In the genomic region with DNA sequence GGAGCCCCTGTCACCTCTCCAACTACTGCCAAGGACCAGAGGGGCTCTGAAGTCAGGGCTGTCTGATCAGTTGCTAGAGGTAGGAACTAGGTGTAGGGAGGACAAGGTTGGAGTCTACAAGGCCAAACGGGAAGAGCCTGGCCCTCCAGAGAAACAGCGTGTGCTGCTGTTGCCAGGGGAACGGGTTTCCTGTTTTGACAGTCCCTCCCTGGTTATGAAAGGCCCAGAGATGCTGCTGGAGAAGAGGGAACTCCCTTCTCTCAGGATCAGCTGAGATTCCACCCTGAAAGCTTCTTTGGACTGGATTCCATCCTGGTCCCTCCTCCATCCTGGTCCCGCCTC, we compare ENCODE assay signal across 8 mouse cellular contexts. TPM values are rescaled to one million over a fixed set of nuclear protein-coding genes. Genes with fewer than 3 reads are reported as not detected.
A peak's percentile ranks its signal among the peaks of the same experiment; 100 is the strongest.
DNase-seq lines count a peak whose midpoint lies in the region; ATAC-seq lines count a peak whose summit lies in the region.

No protein-coding gene starts in this region.

- no peak overlapping the region for H3K9ac ChIP-seq in hindbrain, embryonic 12.5 days
- H3K9ac ChIP-seq in hindbrain, embryonic 14.5 days, result no peak overlapping the region
- H3K9ac ChIP-seq in embryonic facial prominence, embryonic 15.5 days, result no peak overlapping the region
- no peak overlapping the region for H3K9ac ChIP-seq in heart, embryonic 16.5 days (ENCODE audit: low read length)
- no peak overlapping the region for H3K9ac ChIP-seq in liver, embryonic 12.5 days

- H3K9me3 ChIP-seq in hindbrain, embryonic 12.5 days (replicated peaks), result no peaks in the 10 kb centered on the region
- no peaks in the 10 kb centered on the region for H3K9me3 ChIP-seq in hindbrain, embryonic 14.5 days (ENCODE audit: control insufficient read depth, low read length)
- H3K9me3 ChIP-seq in embryonic facial prominence, embryonic 15.5 days (replicated peaks), result no peaks in the 10 kb centered on the region
- H3K9me3 ChIP-seq in heart, embryonic 16.5 days (replicated peaks; ENCODE audit: control insufficient read depth, low read length), result no peaks in the 10 kb centered on the region
- no peaks in the 10 kb centered on the region for H3K9me3 ChIP-seq in liver, embryonic 12.5 days (replicated peaks)

- no peak overlapping the region for H3K4me3 ChIP-seq in hindbrain, embryonic 12.5 days
- no peak overlapping the region for H3K4me3 ChIP-seq in hindbrain, embryonic 14.5 days (replicated peaks; ENCODE audit: low read length)
- H3K4me3 ChIP-seq in embryonic facial prominence, embryonic 15.5 days (replicated peaks), result no peak overlapping the region
- H3K4me3 ChIP-seq in heart, embryonic 16.5 days (ENCODE audit: low read length), result no peak overlapping the region
- no peak overlapping the region for H3K4me3 ChIP-seq in liver, embryonic 12.5 days

- DNase-seq in hindbrain, embryonic 14.5 days (ENCODE audit: low spot score), result no peak
- peak; percentile 62 to 75 for DNase-seq in left cerebral cortex, postnatal 14 days (ENCODE audit: low spot score in 2 of 2)
- DNase-seq in skeletal muscle tissue, adult 2 months (ENCODE audit: low read depth, low spot score), result peak; percentile 80
- no peak for DNase-seq in natural killer cell, adult 2 months (ENCODE audit: low spot score in 2 of 2)

- H3K27ac ChIP-seq in hindbrain, embryonic 12.5 days, result 0 out of 2 replicates have a peak overlapping the region, but pooled peaks have one; percentile 30
- H3K27ac ChIP-seq in hindbrain, embryonic 14.5 days, result no peak overlapping the region
- peak overlapping the region; percentile 48 for H3K27ac ChIP-seq in embryonic facial prominence, embryonic 15.5 days (replicated peaks)
- H3K27ac ChIP-seq in heart, embryonic 16.5 days (ENCODE audit: low read length), result peak overlapping the region; percentile 60
- no peak overlapping the region for H3K27ac ChIP-seq in liver, embryonic 12.5 days

- peaks cover 32% of the 10 kb centered on the region; the same call in 1 of the 2 replicates for H3K36me3 ChIP-seq in hindbrain, embryonic 12.5 days
- H3K36me3 ChIP-seq in hindbrain, embryonic 14.5 days (replicated peaks; ENCODE audit: control insufficient read depth, insufficient read depth), result peaks cover 59% of the 10 kb centered on the region
- peaks cover 32% of the 10 kb centered on the region for H3K36me3 ChIP-seq in embryonic facial prominence, embryonic 15.5 days
- peaks cover 14% of the 10 kb centered on the region; the same call in 1 of the 2 replicates for H3K36me3 ChIP-seq in heart, embryonic 16.5 days (ENCODE audit: control insufficient read depth, insufficient read depth)
- peaks cover 68% of the 10 kb centered on the region for H3K36me3 ChIP-seq in liver, embryonic 12.5 days

- WGBS in hindbrain, embryonic 12.5 days, result 66% methylated on average over 4 of the region's 4 CpGs
- WGBS in hindbrain, embryonic 14.5 days, result 69% methylated on average over 4 of the region's 4 CpGs
- WGBS in embryonic facial prominence, embryonic 15.5 days, result 55% methylated on average over 4 of the region's 4 CpGs
- WGBS in heart, embryonic 16.5 days, result 52% methylated on average over 4 of the region's 4 CpGs
- 45% methylated on average over 4 of the region's 4 CpGs for WGBS in liver, embryonic 12.5 days (ENCODE audit: insufficient replicate concordance)

- H3K4me2 ChIP-seq in hindbrain, embryonic 12.5 days (replicated peaks), result no peak overlapping the region
- H3K4me2 ChIP-seq in hindbrain, embryonic 14.5 days (replicated peaks), result no peak overlapping the region
- no peak overlapping the region for H3K4me2 ChIP-seq in embryonic facial prominence, embryonic 15.5 days (replicated peaks)
- H3K4me2 ChIP-seq in heart, embryonic 16.5 days (ENCODE audit: low read depth, low read length), result no peak overlapping the region
- H3K4me2 ChIP-seq in liver, embryonic 12.5 days, result no peak overlapping the region

- no peak for ATAC-seq in hindbrain, embryonic 12.5 days (ENCODE audit: low FRiP score)
- no peak for ATAC-seq in hindbrain, embryonic 14.5 days (ENCODE audit: low FRiP score)
- no peak for ATAC-seq in embryonic facial prominence, embryonic 15.5 days (ENCODE audit: insufficient number of reproducible peaks, low FRiP score, low TSS enrichment, low read depth)
- 0 out of 2 replicates have a peak, but pooled peaks have one; percentile 39 for ATAC-seq in heart, embryonic 16.5 days (replicated peaks; ENCODE audit: extremely low read depth, insufficient read depth, low FRiP score)
- no peak for ATAC-seq in liver, embryonic 12.5 days

- H3K27me3 ChIP-seq in hindbrain, embryonic 12.5 days, result no peaks in the 10 kb centered on the region
- H3K27me3 ChIP-seq in hindbrain, embryonic 14.5 days (ENCODE audit: control insufficient read depth, insufficient read depth, low read length), result no peaks in the 10 kb centered on the region
- no peaks in the 10 kb centered on the region for H3K27me3 ChIP-seq in embryonic facial prominence, embryonic 15.5 days
- no peaks in the 10 kb centered on the region for H3K27me3 ChIP-seq in heart, embryonic 16.5 days (ENCODE audit: control insufficient read depth, insufficient read depth, low read length)
- H3K27me3 ChIP-seq in liver, embryonic 12.5 days (replicated peaks), result no peaks in the 10 kb centered on the region

- peaks cover 7% of the 10 kb centered on the region for H3K4me1 ChIP-seq in hindbrain, embryonic 12.5 days
- H3K4me1 ChIP-seq in hindbrain, embryonic 14.5 days (replicated peaks; ENCODE audit: control insufficient read depth, insufficient read depth, low read length), result 0 out of 2 replicates have a peak, but pooled peaks cover 2% of the 10 kb centered on the region
- H3K4me1 ChIP-seq in embryonic facial prominence, embryonic 15.5 days, result 0 out of 2 replicates have a peak, but pooled peaks cover 3% of the 10 kb centered on the region
- peaks cover 2% of the 10 kb centered on the region for H3K4me1 ChIP-seq in heart, embryonic 16.5 days (ENCODE audit: control insufficient read depth, insufficient read depth, low read length)
- H3K4me1 ChIP-seq in liver, embryonic 12.5 days, result peaks cover 8% of the 10 kb centered on the region; the same call in 1 of the 2 replicates

- intact Hi-C loops in left cerebral cortex, postnatal 14 days (cut with DNase I), result no loop called here

RNA-seq across cellular contexts. Expression of a gene that starts 13.0 kb away (rescaled TPM):
- 49.9 and 54.0 TPM in 2 replicates for polyA plus RNA-seq in hindbrain, embryonic 12.5 days (2016; fragmentation: Nextera tagmentation; extraction: Ambion mirVana)
- polyA plus RNA-seq in hindbrain, embryonic 14.5 days (2014; fragmentation: Nextera tagmentation; extraction: Ambion mirVana), result 48.2 and 61.4 TPM in 2 replicates
- 52.6 and 55.7 TPM in 2 replicates for polyA plus RNA-seq in embryonic facial prominence, embryonic 15.5 days (2015; fragmentation: Nextera tagmentation; extraction: Ambion mirVana)
- polyA plus RNA-seq in heart, embryonic 16.5 days (2015; fragmentation: Nextera tagmentation; extraction: Ambion mirVana), result 40.2 and 43.9 TPM in 2 replicates
- 10 to 100 TPM; 39.4 to 44.3 TPM for total RNA-seq in left cerebral cortex, postnatal 14 days (2021)
- polyA plus RNA-seq in liver, embryonic 12.5 days (2016; fragmentation: Nextera tagmentation; extraction: Ambion mirVana), result 36.3 and 36.5 TPM in 2 replicates

RNA-seq across cellular contexts. Expression of a gene that starts 13.0 kb away (rescaled TPM):
- 60.4 and 62.3 TPM in 2 replicates for polyA plus RNA-seq in hindbrain, embryonic 12.5 days (2016; fragmentation: Nextera tagmentation; extraction: Ambion mirVana)
- 65.5 and 71.6 TPM in 2 replicates for polyA plus RNA-seq in hindbrain, embryonic 14.5 days (2014; fragmentation: Nextera tagmentation; extraction: Ambion mirVana)
- polyA plus RNA-seq in embryonic facial prominence, embryonic 15.5 days (2015; fragmentation: Nextera tagmentation; extraction: Ambion mirVana), result 65.5 and 66.6 TPM in 2 replicates
- 40.9 and 42.9 TPM in 2 replicates for polyA plus RNA-seq in heart, embryonic 16.5 days (2015; fragmentation: Nextera tagmentation; extraction: Ambion mirVana)
- 10 to 100 TPM; 45.7 to 47.0 TPM for total RNA-seq in left cerebral cortex, postnatal 14 days (2021)
- polyA plus RNA-seq in liver, embryonic 12.5 days (2016; fragmentation: Nextera tagmentation; extraction: Ambion mirVana), result 28.4 and 28.5 TPM in 2 replicates

RNA-seq across cellular contexts. Expression of a gene that starts 32.6 kb away (rescaled TPM):
- polyA plus RNA-seq in hindbrain, embryonic 12.5 days (2016; fragmentation: Nextera tagmentation; extraction: Ambion mirVana), result 430 and 446 TPM in 2 replicates
- polyA plus RNA-seq in hindbrain, embryonic 14.5 days (2014; fragmentation: Nextera tagmentation; extraction: Ambion mirVana), result 586 and 635 TPM in 2 replicates
- 124 and 126 TPM in 2 replicates for polyA plus RNA-seq in embryonic facial prominence, embryonic 15.5 days (2015; fragmentation: Nextera tagmentation; extraction: Ambion mirVana)
- polyA plus RNA-seq in heart, embryonic 16.5 days (2015; fragmentation: Nextera tagmentation; extraction: Ambion mirVana), result 125 and 134 TPM in 2 replicates
- 100 to 1,000 TPM; 856 to 890 TPM for total RNA-seq in left cerebral cortex, postnatal 14 days (2021)
- polyA plus RNA-seq in liver, embryonic 12.5 days (2016; fragmentation: Nextera tagmentation; extraction: Ambion mirVana), result 35.6 TPM in 2 replicates

RNA-seq across cellular contexts. Expression of a gene that starts 48.2 kb away (rescaled TPM):
- 10.7 and 10.8 TPM in 2 replicates for polyA plus RNA-seq in hindbrain, embryonic 12.5 days (2016; fragmentation: Nextera tagmentation; extraction: Ambion mirVana)
- 6.1 and 7.2 TPM in 2 replicates for polyA plus RNA-seq in hindbrain, embryonic 14.5 days (2014; fragmentation: Nextera tagmentation; extraction: Ambion mirVana)
- 13.3 and 15.4 TPM in 2 replicates for polyA plus RNA-seq in embryonic facial prominence, embryonic 15.5 days (2015; fragmentation: Nextera tagmentation; extraction: Ambion mirVana)
- 7.7 and 8.5 TPM in 2 replicates for polyA plus RNA-seq in heart, embryonic 16.5 days (2015; fragmentation: Nextera tagmentation; extraction: Ambion mirVana)
- 10 to 100 TPM; 18.9 to 19.7 TPM for total RNA-seq in left cerebral cortex, postnatal 14 days (2021)
- 19.4 and 20.9 TPM in 2 replicates for polyA plus RNA-seq in liver, embryonic 12.5 days (2016; fragmentation: Nextera tagmentation; extraction: Ambion mirVana)

RNA-seq across cellular contexts. Expression of a gene that starts 54.0 kb away (rescaled TPM):
- polyA plus RNA-seq in hindbrain, embryonic 12.5 days (2016; fragmentation: Nextera tagmentation; extraction: Ambion mirVana), result 1,558 and 1,759 TPM in 2 replicates
- polyA plus RNA-seq in hindbrain, embryonic 14.5 days (2014; fragmentation: Nextera tagmentation; extraction: Ambion mirVana), result 1,434 and 1,576 TPM in 2 replicates
- 247 and 255 TPM in 2 replicates for polyA plus RNA-seq in embryonic facial prominence, embryonic 15.5 days (2015; fragmentation: Nextera tagmentation; extraction: Ambion mirVana)
- polyA plus RNA-seq in heart, embryonic 16.5 days (2015; fragmentation: Nextera tagmentation; extraction: Ambion mirVana), result 388 and 414 TPM in 2 replicates
- 1,000 to 10,000 TPM; 1,395 to 1,474 TPM for total RNA-seq in left cerebral cortex, postnatal 14 days (2021)
- polyA plus RNA-seq in liver, embryonic 12.5 days (2016; fragmentation: Nextera tagmentation; extraction: Ambion mirVana), result 54.1 and 54.6 TPM in 2 replicates

Comparison
In these comparisons a context has a peak if more than half of its experiments do, and no peak if none do; other contexts are left out.
1. H3K27ac ChIP-seq: peak in hindbrain, embryonic 12.5 days (single experiment), embryonic facial prominence, embryonic 15.5 days (single experiment) and heart, embryonic 16.5 days (single experiment); none in hindbrain, embryonic 14.5 days (single experiment) and liver, embryonic 12.5 days (single experiment).
2. DNase-seq: peak in left cerebral cortex, postnatal 14 days (2 of 2) and skeletal muscle tissue, adult 2 months (single experiment); none in hindbrain, embryonic 14.5 days (single experiment) and natural killer cell, adult 2 months (0 of 2).